Comparison of ENCODE assay signal across 11 mouse cellular contexts in genomic region chr6:36858258-36859041, GRCm38 (mm10). TPM values are rescaled to one million over a fixed set of nuclear protein-coding genes. Genes with fewer than 3 reads are reported as not detected.
DNase-seq lines count a peak whose midpoint lies in the region; ATAC-seq and TF ChIP-seq lines count a peak whose summit lies in the region.
"Had no signal": no experiment of that assay in that cellular context is flagged by ENCODE, and none has a peak within 500 bp of the region (broad histone marks: within the 10 kb centered on the region; RNA-seq: fewer than 3 reads in every experiment).

No protein-coding gene starts in this region.

- H3K4me3 ChIP-seq in neural tube, embryonic 11.5 days (ENCODE audit: low read depth, low read length) = no peak overlapping the region
- no peak overlapping the region for H3K4me3 ChIP-seq in embryonic facial prominence, embryonic 14.5 days (ENCODE audit: low read depth, low read length)
- no peak overlapping the region for H3K4me3 ChIP-seq in hindbrain, postnatal 0 days (ENCODE audit: low read length)
- no peak overlapping the region for H3K4me3 ChIP-seq in neural tube, embryonic 15.5 days (replicated peaks)

- no peaks in the 10 kb centered on the region for H3K4me1 ChIP-seq in neural tube, embryonic 11.5 days (ENCODE audit: control insufficient read depth, insufficient read depth, low read length)
- peaks cover 4% of the 10 kb centered on the region; the same call in 1 of the 2 replicates for H3K4me1 ChIP-seq in embryonic facial prominence, embryonic 14.5 days (ENCODE audit: control insufficient read depth, insufficient read depth, low read length)
- H3K4me1 ChIP-seq in hindbrain, postnatal 0 days (ENCODE audit: insufficient read depth, low read length) = peaks cover 4% of the 10 kb centered on the region; the same call in 1 of the 2 replicates
- H3K4me1 ChIP-seq in neural tube, embryonic 15.5 days = peaks cover 7% of the 10 kb centered on the region; the same call in 1 of the 2 replicates

- no peaks in the 10 kb centered on the region for H3K36me3 ChIP-seq in neural tube, embryonic 11.5 days (ENCODE audit: control insufficient read depth, insufficient read depth, low read length)
- H3K36me3 ChIP-seq in embryonic facial prominence, embryonic 14.5 days (ENCODE audit: control insufficient read depth, insufficient read depth, low read length) = no peaks in the 10 kb centered on the region
- H3K36me3 ChIP-seq in hindbrain, postnatal 0 days (ENCODE audit: insufficient read depth, low read length) = no peaks in the 10 kb centered on the region
- H3K36me3 ChIP-seq in neural tube, embryonic 15.5 days = no peaks in the 10 kb centered on the region
- H3K36me3 ChIP-seq: G1E had no signal

- ATAC-seq in neural tube, embryonic 11.5 days (ENCODE audit: insufficient read depth, low FRiP score, low TSS enrichment) = peak; percentile 78
- ATAC-seq in embryonic facial prominence, embryonic 14.5 days (ENCODE audit: low read depth) = no peak
- ATAC-seq in hindbrain, postnatal 0 days = peak; percentile 87
- peak; percentile 28; the same call in 1 of the 2 replicates for ATAC-seq in neural tube, embryonic 15.5 days (ENCODE audit: low FRiP score)

- peak; percentile 65 for DNase-seq in neural tube, embryonic 11.5 days (ENCODE audit: low spot score)
- no peak for DNase-seq in neural tube, embryonic 10.5 days (ENCODE audit: extremely low spot score, low spot score)
- peak; percentile 43 for DNase-seq in embryonic facial prominence, embryonic 14.5 days (ENCODE audit: low spot score)
- DNase-seq in hindbrain, postnatal 0 days (ENCODE audit: low spot score) = peak; percentile 58
- no peak for DNase-seq in urinary bladder, adult 18-20 months (ENCODE audit: low spot score in 2 of 2)
- no peak for DNase-seq in heart, postnatal 25 days (ENCODE audit: low spot score)
- no peak for DNase-seq in testis, postnatal 14 days (ENCODE audit: low spot score)
- DNase-seq: lung, adult 2 months had no signal

- 43% methylated on average over 3 of the region's 3 CpGs for WGBS in neural tube, embryonic 11.5 days
- WGBS in embryonic facial prominence, embryonic 14.5 days = 68% methylated on average over 3 of the region's 3 CpGs
- 32% methylated on average over 3 of the region's 3 CpGs for WGBS in hindbrain, postnatal 0 days
- 23% methylated on average over 3 of the region's 3 CpGs for WGBS in neural tube, embryonic 15.5 days

- H3K4me2 ChIP-seq in neural tube, embryonic 11.5 days (ENCODE audit: low read depth) = no peak overlapping the region
- H3K4me2 ChIP-seq in embryonic facial prominence, embryonic 14.5 days (ENCODE audit: low read depth, low read length) = no peak overlapping the region
- no peak overlapping the region for H3K4me2 ChIP-seq in hindbrain, postnatal 0 days (ENCODE audit: low read depth, low read length)
- no peak overlapping the region for H3K4me2 ChIP-seq in neural tube, embryonic 15.5 days

- TF ChIP-seq CTCF in hindbrain, postnatal 0 days (IDR thresholded peaks at IDR 0.05; ENCODE audit: low read depth) = no peak

- no peak overlapping the region for H3K9ac ChIP-seq in neural tube, embryonic 11.5 days (ENCODE audit: low read length)
- no peak overlapping the region for H3K9ac ChIP-seq in embryonic facial prominence, embryonic 14.5 days (ENCODE audit: low read depth, low read length)
- no peak overlapping the region for H3K9ac ChIP-seq in hindbrain, postnatal 0 days (replicated peaks; ENCODE audit: low read length)
- no peak overlapping the region for H3K9ac ChIP-seq in neural tube, embryonic 15.5 days (replicated peaks)

- H3K27ac ChIP-seq in neural tube, embryonic 11.5 days (ENCODE audit: low read depth, low read length) = peak overlapping the region; percentile 72
- peak overlapping the region; percentile 35; the same call in 1 of the 2 replicates for H3K27ac ChIP-seq in embryonic facial prominence, embryonic 14.5 days (replicated peaks; ENCODE audit: low read depth, low read length)
- peak overlapping the region; percentile 76 for H3K27ac ChIP-seq in hindbrain, postnatal 0 days
- peak overlapping the region; percentile 70 for H3K27ac ChIP-seq in neural tube, embryonic 15.5 days (replicated peaks)

- H3K9me3 ChIP-seq in neural tube, embryonic 11.5 days (ENCODE audit: control insufficient read depth, low read length) = no peaks in the 10 kb centered on the region
- no peaks in the 10 kb centered on the region for H3K9me3 ChIP-seq in embryonic facial prominence, embryonic 14.5 days (ENCODE audit: control insufficient read depth, low read length)
- no peaks in the 10 kb centered on the region for H3K9me3 ChIP-seq in hindbrain, postnatal 0 days (ENCODE audit: low read length)
- no peaks in the 10 kb centered on the region for H3K9me3 ChIP-seq in neural tube, embryonic 15.5 days (replicated peaks)
- H3K9me3 ChIP-seq: G1E had no signal

- intact Hi-C loops in heart, postnatal 25 days (cut with DNase I) = no loop called here

- H3K27me3 ChIP-seq in neural tube, embryonic 11.5 days (ENCODE audit: control insufficient read depth, insufficient read depth, low read length) = no peaks in the 10 kb centered on the region
- no peaks in the 10 kb centered on the region for H3K27me3 ChIP-seq in embryonic facial prominence, embryonic 14.5 days (replicated peaks; ENCODE audit: control insufficient read depth, insufficient read depth, low read length)
- no peaks in the 10 kb centered on the region for H3K27me3 ChIP-seq in hindbrain, postnatal 0 days (ENCODE audit: insufficient read depth, low read length)
- H3K27me3 ChIP-seq in neural tube, embryonic 15.5 days (replicated peaks) = no peaks in the 10 kb centered on the region

RNA-seq across cellular contexts. Expression of gene Ptn, which starts 48.4 kb away (rescaled TPM):
- 325 and 348 TPM in 2 replicates for polyA plus RNA-seq in neural tube, embryonic 11.5 days (2014; fragmentation: Nextera tagmentation; extraction: Ambion mirVana)
- 858 and 931 TPM in 2 replicates for polyA plus RNA-seq in embryonic facial prominence, embryonic 14.5 days (2014; fragmentation: Nextera tagmentation; extraction: Ambion mirVana)
- 396 and 403 TPM in 2 replicates for total RNA-seq in hindbrain, postnatal 0 days (2014; rRNA removed)
- polyA plus RNA-seq in hindbrain, postnatal 0 days (2015; fragmentation: Nextera tagmentation; extraction: Ambion mirVana) = 1,251 and 1,433 TPM in 2 replicates
- polyA plus RNA-seq in neural tube, embryonic 15.5 days (2015; fragmentation: Nextera tagmentation; extraction: Ambion mirVana) = 623 and 715 TPM in 2 replicates
- 1 to 10 TPM; 4.2 to 4.4 TPM for total RNA-seq in heart, postnatal 25 days (2021)
- total RNA-seq: G1E; neutrophil, adult 5-6 weeks had no signal
- polyA plus RNA-seq: G1E had no signal

Comparison
In these comparisons a context has a peak if more than half of its experiments do, and no peak if none do; other contexts are left out.
1. DNase-seq: peak in neural tube, embryonic 11.5 days (single experiment), embryonic facial prominence, embryonic 14.5 days (single experiment) and hindbrain, postnatal 0 days (single experiment); none in neural tube, embryonic 10.5 days (single experiment), urinary bladder, adult 18-20 months (0 of 2), heart, postnatal 25 days (single experiment) and testis, postnatal 14 days (single experiment).
2. Peak in every context shown above with its lines, with median percentiles within 50 percentile points of each other: H3K27ac ChIP-seq.